8 mouse cellular contexts compared by ENCODE assay signal in the genomic region with DNA sequence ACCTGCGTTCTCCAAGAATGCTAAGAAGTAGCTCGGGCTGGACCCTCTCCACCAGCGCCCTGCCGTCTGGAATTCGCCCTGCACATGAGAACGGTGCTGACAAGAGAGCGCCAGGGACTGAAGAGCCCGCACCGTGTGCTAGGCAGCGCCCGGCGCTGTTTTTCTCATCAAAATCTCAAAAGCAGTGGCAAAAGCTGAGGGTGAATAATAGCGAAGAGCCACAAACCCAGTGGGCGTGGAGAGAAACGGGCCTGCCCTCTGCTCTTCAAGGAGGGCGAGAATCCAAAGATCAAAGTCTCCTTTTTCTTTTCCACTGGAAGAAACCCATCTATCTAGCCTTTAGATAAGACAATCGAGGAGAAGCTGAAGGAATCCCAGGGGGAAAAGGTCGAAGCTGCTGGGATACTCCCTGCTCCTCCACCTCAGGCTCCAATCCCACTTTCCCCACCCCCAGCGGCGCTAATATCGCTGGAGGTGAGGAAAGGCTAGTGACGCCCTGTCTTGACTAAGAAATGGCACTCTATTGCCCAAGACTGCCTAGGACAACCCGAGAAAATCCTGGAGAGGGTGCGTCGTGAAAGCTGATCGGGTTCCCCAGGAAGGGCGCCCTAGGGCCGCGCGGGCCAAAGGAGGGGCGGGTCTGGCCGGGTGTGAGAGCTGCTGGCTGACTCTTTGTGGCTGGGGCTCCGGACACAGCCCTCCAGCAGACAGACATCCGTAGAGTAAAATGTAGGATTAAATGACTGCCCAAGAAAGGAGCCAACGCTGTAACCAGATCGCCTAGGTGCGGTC. TPM values are rescaled to one million over a fixed set of nuclear protein-coding genes. Genes with fewer than 3 reads are reported as not detected.
DNase-seq lines count a peak whose midpoint lies in the region; ATAC-seq and TF ChIP-seq lines count a peak whose summit lies in the region.

No protein-coding gene starts in this region.

- H3K9ac ChIP-seq in hindbrain, embryonic 11.5 days (ENCODE audit: low read depth, low read length) = peak overlapping the region; percentile 81
- peak overlapping the region; percentile 84 for H3K9ac ChIP-seq in limb, embryonic 14.5 days (ENCODE audit: low read depth, low read length, severe bottlenecking)

- peak; percentile 82 for DNase-seq in embryo, embryonic 10.5 days (ENCODE audit: low spot score)
- peak; percentile 76 for DNase-seq in hindbrain, embryonic 11.5 days (ENCODE audit: low spot score)
- DNase-seq in limb, embryonic 14.5 days (ENCODE audit: low spot score) = peak; percentile 59
- no peak for DNase-seq in frontal cortex, postnatal 25 days (ENCODE audit: low spot score in 2 of 2)
- no peak for DNase-seq in ovary, adult 18-20 months (ENCODE audit: low spot score)
- no peak for DNase-seq in thymus, postnatal 10 days (ENCODE audit: low spot score in 2 of 2)

- no peak for TF ChIP-seq POLR2A in limb, embryonic 14.5 days (IDR thresholded peaks at IDR 0.05; ENCODE audit: borderline replicate concordance, extremely low read depth, insufficient read depth, insufficient read length)
- no peak for TF ChIP-seq POLR2A in small intestine, adult 2 months (IDR thresholded peaks at IDR 0.05; ENCODE audit: low read depth, low read length)

- H3K4me2 ChIP-seq in hindbrain, embryonic 11.5 days (replicated peaks; ENCODE audit: low read depth, low read length) = peak overlapping the region; percentile 53
- peak overlapping the region; percentile 90 for H3K4me2 ChIP-seq in limb, embryonic 14.5 days (replicated peaks; ENCODE audit: low read depth, low read length, severe bottlenecking)

- peak overlapping the region; percentile 91 for H3K27ac ChIP-seq in hindbrain, embryonic 11.5 days (ENCODE audit: low read depth, low read length)
- H3K27ac ChIP-seq in limb, embryonic 14.5 days (replicated peaks; ENCODE audit: low read depth, low read length) = peak overlapping the region; percentile 87
- peak overlapping the region; percentile 16 for H3K27ac ChIP-seq in small intestine, adult 2 months (ENCODE audit: insufficient read depth, low read depth, low read length)

- no peak for TF ChIP-seq CTCF in E14TG2a.4 (conservative IDR thresholded peaks at IDR 0.05; ENCODE audit: low read length)
- no peak for TF ChIP-seq CTCF in small intestine, adult 2 months (IDR thresholded peaks at IDR 0.05; ENCODE audit: extremely low read depth, insufficient read length, insufficient replicate concordance, low read depth, low read length)

- peak overlapping the region; percentile 73 for H3K4me3 ChIP-seq in E14TG2a.4 (replicated peaks; ENCODE audit: low read length)
- peak overlapping the region; percentile 42 for H3K4me3 ChIP-seq in hindbrain, embryonic 11.5 days (ENCODE audit: low read depth, low read length)
- peak overlapping the region; percentile 63 for H3K4me3 ChIP-seq in limb, embryonic 14.5 days (replicated peaks; ENCODE audit: low read length)
- peak overlapping the region; percentile 54 for H3K4me3 ChIP-seq in small intestine, adult 2 months (ENCODE audit: low read depth, low read length)

- WGBS in hindbrain, embryonic 11.5 days = under 1% methylated on average over 37 of the region's 37 CpGs
- WGBS in limb, embryonic 14.5 days = under 1% methylated on average over 37 of the region's 37 CpGs
- 2% methylated on average over 37 of the region's 37 CpGs for WGBS in small intestine, adult 2 months

- peaks cover 87% of the 10 kb centered on the region for H3K27me3 ChIP-seq in E14TG2a.4 (ENCODE audit: insufficient read depth, low read length)
- H3K27me3 ChIP-seq in hindbrain, embryonic 11.5 days (ENCODE audit: control insufficient read depth, insufficient read depth, low read length) = peaks cover 2% of the 10 kb centered on the region; the same call in 1 of the 2 replicates
- H3K27me3 ChIP-seq in limb, embryonic 14.5 days (ENCODE audit: control insufficient read depth, insufficient read depth, low read length) = peaks cover 3% of the 10 kb centered on the region; the same call in 1 of the 2 replicates
- peaks cover 71% of the 10 kb centered on the region for H3K27me3 ChIP-seq in small intestine, adult 2 months (ENCODE audit: control insufficient read depth, insufficient read depth, low read length)

- H3K36me3 ChIP-seq in E14TG2a.4 (ENCODE audit: insufficient read depth, low read length) = no peaks in the 10 kb centered on the region
- H3K36me3 ChIP-seq in hindbrain, embryonic 11.5 days (ENCODE audit: control insufficient read depth, insufficient read depth, low read length) = no peaks in the 10 kb centered on the region
- peaks cover 29% of the 10 kb centered on the region for H3K36me3 ChIP-seq in limb, embryonic 14.5 days (ENCODE audit: control insufficient read depth, insufficient read depth, low read length)
- no peaks in the 10 kb centered on the region for H3K36me3 ChIP-seq in small intestine, adult 2 months (ENCODE audit: control insufficient read depth, insufficient read depth, low read length)

- no peaks in the 10 kb centered on the region for H3K9me3 ChIP-seq in E14TG2a.4 (ENCODE audit: low read length)
- H3K9me3 ChIP-seq in hindbrain, embryonic 11.5 days (ENCODE audit: control insufficient read depth, low read length) = no peaks in the 10 kb centered on the region
- H3K9me3 ChIP-seq in limb, embryonic 14.5 days (ENCODE audit: control insufficient read depth, low read length) = no peaks in the 10 kb centered on the region

- H3K4me1 ChIP-seq in E14TG2a.4 (replicated peaks; ENCODE audit: low read depth, low read length) = peaks cover 83% of the 10 kb centered on the region
- H3K4me1 ChIP-seq in hindbrain, embryonic 11.5 days (replicated peaks; ENCODE audit: control insufficient read depth, insufficient read depth, low read length) = peaks cover 16% of the 10 kb centered on the region
- peaks cover 27% of the 10 kb centered on the region for H3K4me1 ChIP-seq in limb, embryonic 14.5 days (ENCODE audit: control insufficient read depth, insufficient read depth, low read length)
- peaks cover 21% of the 10 kb centered on the region for H3K4me1 ChIP-seq in small intestine, adult 2 months (ENCODE audit: control insufficient read depth, insufficient read depth, insufficient read length, low read length)

- ATAC-seq in hindbrain, embryonic 11.5 days (ENCODE audit: low FRiP score) = peak; percentile 23
- ATAC-seq in limb, embryonic 14.5 days (ENCODE audit: low FRiP score, low read depth) = no peak

RNA-seq across cellular contexts. Expression of gene Col2a1, which starts 3.0 kb away (rescaled TPM):
- 128 and 132 TPM in 2 replicates for polyA plus RNA-seq in hindbrain, embryonic 11.5 days (2014; fragmentation: Nextera tagmentation; extraction: Ambion mirVana)
- polyA plus RNA-seq in limb, embryonic 14.5 days (2012; rRNA removed) = 1,642 and 1,975 TPM in 2 replicates
- 754 and 761 TPM in 2 replicates for polyA plus RNA-seq in limb, embryonic 14.5 days (2014; fragmentation: Nextera tagmentation; extraction: Ambion mirVana)
- 0.03 TPM in 1 of 2 replicates, not detected in the other for polyA plus RNA-seq in small intestine, adult 2 months (2012; rRNA removed)

RNA-seq across cellular contexts. Expression of gene Tmem106c, which starts 37.5 kb away (rescaled TPM):
- polyA plus RNA-seq in hindbrain, embryonic 11.5 days (2014; fragmentation: Nextera tagmentation; extraction: Ambion mirVana) = 52.0 and 59.9 TPM in 2 replicates
- polyA plus RNA-seq in limb, embryonic 14.5 days (2012; rRNA removed) = 49.9 and 59.1 TPM in 2 replicates
- polyA plus RNA-seq in limb, embryonic 14.5 days (2014; fragmentation: Nextera tagmentation; extraction: Ambion mirVana) = 49.8 and 51.5 TPM in 2 replicates
- 7.1 and 8.6 TPM in 2 replicates for polyA plus RNA-seq in small intestine, adult 2 months (2012; rRNA removed)

Comparison
In these comparisons a context has a peak if more than half of its experiments do, and no peak if none do; other contexts are left out.
1. DNase-seq: peak in embryo, embryonic 10.5 days (single experiment), hindbrain, embryonic 11.5 days (single experiment) and limb, embryonic 14.5 days (single experiment); none in frontal cortex, postnatal 25 days (0 of 2), ovary, adult 18-20 months (single experiment) and thymus, postnatal 10 days (0 of 2).
2. H3K27ac ChIP-seq: peak in every context shown above with its lines; median percentile 91 in hindbrain, embryonic 11.5 days; 87 in limb, embryonic 14.5 days; 16 in small intestine, adult 2 months.
3. RNA of gene Col2a1, which starts 3.0 kb away (polyA plus RNA-seq): 754 to 1,975 TPM in limb, embryonic 14.5 days and 128 to 132 TPM in hindbrain, embryonic 11.5 days; 0.03 TPM in small intestine, adult 2 months; every median in the first group is over 100 times any median in the second.
4. Peak in every context shown above with its lines, with median percentiles within 50 percentile points of each other: H3K4me3 ChIP-seq.